Mouse (Mus musculus) intestine, embryonic 16.5 days (tissue): ENCODE data around the gene Mybpc2. TPM values are rescaled to one million over a fixed set of nuclear protein-coding genes. Genes with fewer than 3 reads are reported as not detected.

Source experiments
- ATAC-seq: fragments of 200-750 bp; cut with Nextera tagmentation; 2 replicates; pipeline ENCODE4 v1.8.0; 2017; ENCODE audit warnings: moderate TSS enrichment, moderate library complexity
- H3K27ac ChIP-seq: fragments of 300-500 bp; sonication (generic); 2 replicates; pipeline ENCODE4 v1.5.1; 2014; ENCODE audit warnings: mild to moderate bottlenecking, low read length
- H3K27me3 ChIP-seq: fragments of 300-500 bp; sonication (generic); replicated peaks from 2 replicates; pipeline ENCODE4 v1.6.1; 2014; ENCODE audit warnings: low read length, control low read depth, mixed read lengths; ENCODE audit not compliant: control insufficient read depth, insufficient read depth
- H3K36me3 ChIP-seq: fragments of 300-500 bp; sonication (generic); 2 replicates; pipeline ENCODE4 v1.6.1; 2014; ENCODE audit warnings: low read length, control low read depth; ENCODE audit not compliant: control insufficient read depth, insufficient read depth
- H3K4me1 ChIP-seq: fragments of 300-500 bp; sonication (generic); 2 replicates; pipeline ENCODE4 v1.6.1; 2014; ENCODE audit warnings: low read length, control low read depth, mixed read lengths; ENCODE audit not compliant: control insufficient read depth, insufficient read depth
- H3K4me2 ChIP-seq: fragments of 300-500 bp; sonication (generic); 2 replicates; pipeline ENCODE4 v1.6.1; 2014; ENCODE audit warnings: low read depth, low read length, control low read depth
- H3K4me3 ChIP-seq: fragments of 300-500 bp; sonication (generic); 2 replicates; pipeline ENCODE4 v1.5.1; 2014; ENCODE audit warnings: mild to moderate bottlenecking, low read length
- H3K9ac ChIP-seq: fragments of 300-500 bp; sonication (generic); 2 replicates; pipeline ENCODE4 v1.6.1; 2014; ENCODE audit warnings: low read depth, low read length
- H3K9me3 ChIP-seq: fragments of 300-500 bp; sonication (generic); 2 replicates; pipeline ENCODE4 v1.6.1; 2016; ENCODE audit warnings: low read length, control low read depth; ENCODE audit not compliant: control insufficient read depth
- WGBS: fragments of 180-500 bp; shearing (Covaris S2); extraction: QIAGEN DNeasy Blood & Tissue Kit; methylation state at CpG from one replicate; pipeline ENCODE4 v1.1.7; 2014; 5-methylcytosine and 5-hydroxymethylcytosine counted together
- polyA plus RNA-seq: library from polyadenylated mRNA; unstranded; fragments of >200 nt; fragmentation: Nextera tagmentation; extraction: Ambion mirVana; gene quantifications from 2 replicates; pipeline ENCODE4 v1.2.1, GENCODE M21; 2015

Gene Mybpc2
- polyA plus RNA-seq, 1 experiment from 2014 or later, result 0.45 TPM

DNA sequence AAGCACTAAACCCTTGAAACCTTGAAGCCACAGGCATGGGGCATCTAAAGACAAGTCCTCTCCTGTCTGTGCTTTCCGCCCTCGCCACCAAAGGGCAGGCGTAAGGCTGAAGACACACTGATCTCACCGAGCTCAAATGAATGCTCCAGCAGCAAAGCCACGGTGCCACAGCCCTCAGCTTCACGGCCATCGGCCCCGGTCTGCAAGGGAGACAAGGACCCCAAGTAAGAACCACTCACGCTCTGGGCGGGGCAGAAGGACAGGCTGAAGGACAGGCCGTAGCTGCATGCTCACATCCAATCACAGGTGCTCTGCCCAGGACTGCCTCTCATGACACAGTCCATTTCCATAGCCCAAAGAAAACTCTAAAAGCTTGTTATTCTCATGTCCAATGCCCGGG, 29.8 kb downstream of the Mybpc2 start:
- Histone ChIP-seq H3K4me1 (peaks cover 9% of the 10 kb centered on the region), H3K9me3 (no peaks in the 10 kb centered on the region), H3K4me3 (no peak overlapping the region), H3K27ac (no peak overlapping the region), H3K9ac (no peak overlapping the region), H3K4me2 (no peak overlapping the region), H3K27me3 (no peaks in the 10 kb centered on the region), H3K36me3 (peaks cover 12% of the 10 kb centered on the region)
- WGBS, result 91% methylated on average over 12 of the region's 12 CpGs
- no peak for ATAC-seq

DNA sequence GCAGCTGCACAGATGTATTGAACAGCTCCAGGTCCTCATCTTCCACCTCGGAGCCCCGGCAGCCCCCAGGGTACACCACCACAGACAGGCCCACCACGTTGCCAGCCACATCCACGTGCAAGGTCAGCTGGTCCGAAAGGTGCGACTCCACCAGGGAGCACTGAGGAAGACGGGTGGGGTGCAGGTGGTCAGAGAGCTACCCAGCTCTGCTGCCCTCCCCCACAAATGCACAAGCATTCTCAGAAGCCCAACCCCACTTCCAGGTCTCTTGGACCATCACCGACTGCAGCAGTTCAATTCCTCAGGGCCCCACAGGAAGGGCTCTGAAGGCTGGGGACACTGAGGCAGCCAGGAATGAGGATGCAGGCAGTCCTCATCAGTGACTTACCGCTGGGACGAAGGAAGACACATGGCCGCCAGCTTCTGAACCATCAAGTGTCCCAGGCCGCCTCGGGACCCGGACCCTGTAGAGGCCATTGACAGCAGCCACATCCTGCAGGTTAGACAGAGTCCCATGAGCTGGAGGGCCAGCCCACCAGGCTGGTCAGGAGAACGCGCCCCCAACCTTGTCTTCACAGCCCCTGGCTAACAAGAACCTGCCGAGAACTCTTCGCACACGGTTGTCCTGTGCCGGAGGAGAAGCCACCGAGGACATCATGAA, 32.2 kb downstream of the Mybpc2 start:
- Histone ChIP-seq H3K36me3 (peaks cover 12% of the 10 kb centered on the region), H3K9me3 (no peaks in the 10 kb centered on the region)

DNA sequence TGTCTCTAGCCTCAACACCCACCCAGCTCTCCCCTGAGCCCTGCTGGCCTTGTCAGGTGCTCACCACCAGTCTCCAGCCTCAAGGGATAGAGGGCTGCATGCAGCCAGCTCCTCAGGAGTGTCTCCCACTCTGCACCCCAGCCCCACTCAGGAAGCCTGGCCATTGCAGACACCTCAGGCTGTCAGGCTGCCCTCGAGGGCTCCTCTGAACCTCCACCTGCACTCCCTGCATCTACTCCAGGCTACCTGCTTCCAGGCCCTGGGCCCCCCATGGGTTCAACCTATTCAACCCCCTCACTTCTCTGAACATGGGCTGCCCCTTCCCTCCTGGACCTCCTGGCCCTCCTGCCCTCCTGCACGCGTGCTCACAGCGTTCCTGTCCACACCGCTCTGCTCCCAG, 33.1 kb downstream of the Mybpc2 start:
- 95% methylated on average over 5 of the region's 5 CpGs for WGBS
- Histone ChIP-seq H3K4me3 (no peak overlapping the region), H3K36me3 (peaks cover 12% of the 10 kb centered on the region), H3K4me1 (peaks cover 9% of the 10 kb centered on the region), H3K27me3 (no peaks in the 10 kb centered on the region), H3K4me2 (no peak overlapping the region), H3K9ac (no peak overlapping the region), H3K27ac (no peak overlapping the region), H3K9me3 (no peaks in the 10 kb centered on the region)
- ATAC-seq, result no peak

More for the DNA sequence above, 32.2 kb downstream of the Mybpc2 start:
- no peak overlapping the region for H3K9ac ChIP-seq
- H3K4me3 ChIP-seq, result no peak overlapping the region
- H3K4me2 ChIP-seq, result no peak overlapping the region
- no peaks in the 10 kb centered on the region for H3K27me3 ChIP-seq
- peaks cover 9% of the 10 kb centered on the region for H3K4me1 ChIP-seq
- 92% methylated on average over 21 of the region's 21 CpGs for WGBS
- H3K27ac ChIP-seq, result no peak overlapping the region
- ATAC-seq, result no peak

DNA sequence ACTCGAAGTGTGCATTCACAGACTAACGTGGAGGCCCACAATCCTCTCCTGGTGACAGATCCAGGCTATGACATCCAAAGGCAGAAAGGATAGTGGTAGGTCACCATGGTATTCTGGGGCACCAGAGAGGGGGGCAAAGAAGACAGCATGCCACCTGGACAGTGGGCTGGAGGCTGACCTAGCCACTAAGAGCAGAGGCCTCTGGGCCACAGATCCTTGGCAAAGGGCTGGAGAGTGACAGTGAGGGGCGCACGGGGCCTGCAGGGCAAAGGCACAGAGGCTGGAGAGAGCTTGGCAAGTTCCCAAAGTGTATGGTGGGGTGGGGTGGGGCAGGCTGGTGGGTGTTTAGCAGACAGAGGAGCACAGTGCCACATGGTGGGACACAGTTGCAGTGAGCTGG, 34.2 kb downstream of the Mybpc2 start:
- H3K27ac ChIP-seq, result no peak overlapping the region
- no peak overlapping the region for H3K4me3 ChIP-seq

DNA sequence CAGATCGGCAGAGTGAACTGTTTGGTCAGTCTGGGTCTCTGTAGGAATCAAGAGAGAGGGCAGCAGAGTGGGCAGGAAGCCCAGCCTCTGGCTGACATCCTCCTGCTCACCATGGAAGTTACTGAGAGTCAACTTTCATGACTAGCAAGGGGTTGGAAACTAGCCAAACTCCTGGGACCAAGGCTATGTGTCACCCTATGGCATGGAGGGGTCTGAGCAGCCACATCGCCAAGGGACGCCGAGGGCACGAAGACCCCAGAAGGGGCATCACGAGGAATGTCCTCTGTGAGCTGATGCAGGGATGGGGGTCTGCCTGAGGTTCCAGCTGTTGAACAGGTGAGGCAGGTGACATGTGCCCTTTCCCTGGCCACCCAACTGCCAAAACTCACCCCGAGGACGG, 35.9 kb downstream of the Mybpc2 start:
- no peak for ATAC-seq
- 90% methylated on average over 8 of the region's 8 CpGs for WGBS

More for the DNA sequence above, 34.2 kb downstream of the Mybpc2 start:
- no peak for ATAC-seq
- H3K4me2 ChIP-seq, result no peak overlapping the region
- 92% methylated on average over 4 of the region's 4 CpGs for WGBS
- H3K9me3 ChIP-seq, result no peaks in the 10 kb centered on the region
- H3K27me3 ChIP-seq, result no peaks in the 10 kb centered on the region
- H3K9ac ChIP-seq, result no peak overlapping the region
- H3K36me3 ChIP-seq, result peaks cover 12% of the 10 kb centered on the region
- H3K4me1 ChIP-seq, result peaks cover 4% of the 10 kb centered on the region; the same call in 1 of the 2 replicates

DNA sequence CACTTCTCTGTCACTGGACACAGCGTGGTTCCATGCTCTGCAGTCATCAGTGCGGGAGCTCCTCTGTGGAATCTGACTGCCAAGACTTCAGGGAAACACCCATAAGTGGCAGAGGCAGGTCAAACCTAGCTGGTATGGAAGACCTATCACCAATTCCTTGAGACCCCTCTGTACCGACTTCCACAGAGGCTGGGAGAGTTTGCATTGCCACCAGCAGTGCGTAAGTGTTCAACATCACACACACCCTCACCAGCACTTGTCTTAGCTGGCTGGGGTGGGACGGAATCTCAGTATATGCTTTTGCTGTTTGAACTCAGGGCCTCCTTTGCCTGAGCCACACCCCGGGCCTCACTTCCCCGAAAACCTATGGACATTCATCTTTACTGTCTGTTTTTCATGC, 36.5 kb downstream of the Mybpc2 start:
- Histone ChIP-seq H3K27ac (no peak overlapping the region), H3K27me3 (no peaks in the 10 kb centered on the region), H3K4me1 (no peaks in the 10 kb centered on the region), H3K4me3 (no peak overlapping the region), H3K36me3 (peaks cover 12% of the 10 kb centered on the region), H3K9ac (no peak overlapping the region), H3K9me3 (no peaks in the 10 kb centered on the region), H3K4me2 (no peak overlapping the region)
- ATAC-seq, result no peak
- 84% methylated on average over 7 of the region's 7 CpGs for WGBS

More for the DNA sequence above, 35.9 kb downstream of the Mybpc2 start:
- Histone ChIP-seq H3K4me1 (no peaks in the 10 kb centered on the region), H3K27ac (no peak overlapping the region), H3K9ac (no peak overlapping the region), H3K4me3 (no peak overlapping the region), H3K9me3 (no peaks in the 10 kb centered on the region), H3K4me2 (no peak overlapping the region), H3K36me3 (peaks cover 12% of the 10 kb centered on the region), H3K27me3 (no peaks in the 10 kb centered on the region)

DNA sequence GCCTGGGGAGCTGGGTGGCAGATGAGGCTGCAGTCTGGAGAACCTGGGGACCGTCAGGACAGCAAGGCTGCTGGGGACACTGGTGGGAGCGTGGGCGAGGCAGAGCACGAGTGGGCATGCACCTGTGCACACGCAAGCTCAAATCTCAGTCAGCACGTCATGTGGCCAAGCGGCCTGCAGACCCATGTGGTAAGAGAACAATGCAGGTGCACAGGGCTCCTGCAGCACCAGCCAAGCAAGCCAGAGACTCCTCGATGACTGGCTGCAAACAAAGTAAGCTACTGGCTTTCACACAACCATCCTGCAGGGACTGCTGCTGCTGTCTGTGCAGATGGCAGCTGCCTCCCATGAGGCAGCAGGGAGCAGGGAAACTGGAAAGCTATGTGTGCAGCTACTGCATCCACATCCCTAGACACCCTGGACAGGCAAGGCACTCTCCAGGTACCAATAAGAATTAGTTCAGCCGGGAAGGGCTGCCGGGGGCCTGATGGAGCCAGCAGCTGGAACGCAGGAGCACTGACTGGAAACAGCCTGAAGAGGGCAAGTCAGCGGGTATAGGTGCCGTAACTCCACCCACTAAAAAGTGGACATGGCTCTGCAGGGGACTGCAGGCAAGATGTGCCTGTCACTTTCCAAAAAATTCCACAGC, 37.4 kb downstream of the Mybpc2 start:
- ATAC-seq, result no peak
- WGBS, result 66% methylated on average over 13 of the region's 13 CpGs
- no peak overlapping the region for H3K27ac ChIP-seq
- H3K4me3 ChIP-seq, result no peak overlapping the region
- H3K27me3 ChIP-seq, result no peaks in the 10 kb centered on the region; the same call in 1 of the 2 replicates
- H3K9ac ChIP-seq, result no peak overlapping the region
- H3K9me3 ChIP-seq, result no peaks in the 10 kb centered on the region
- H3K4me2 ChIP-seq, result no peak overlapping the region
- H3K4me1 ChIP-seq, result no peaks in the 10 kb centered on the region
- H3K36me3 ChIP-seq, result peaks cover 4% of the 10 kb centered on the region

DNA sequence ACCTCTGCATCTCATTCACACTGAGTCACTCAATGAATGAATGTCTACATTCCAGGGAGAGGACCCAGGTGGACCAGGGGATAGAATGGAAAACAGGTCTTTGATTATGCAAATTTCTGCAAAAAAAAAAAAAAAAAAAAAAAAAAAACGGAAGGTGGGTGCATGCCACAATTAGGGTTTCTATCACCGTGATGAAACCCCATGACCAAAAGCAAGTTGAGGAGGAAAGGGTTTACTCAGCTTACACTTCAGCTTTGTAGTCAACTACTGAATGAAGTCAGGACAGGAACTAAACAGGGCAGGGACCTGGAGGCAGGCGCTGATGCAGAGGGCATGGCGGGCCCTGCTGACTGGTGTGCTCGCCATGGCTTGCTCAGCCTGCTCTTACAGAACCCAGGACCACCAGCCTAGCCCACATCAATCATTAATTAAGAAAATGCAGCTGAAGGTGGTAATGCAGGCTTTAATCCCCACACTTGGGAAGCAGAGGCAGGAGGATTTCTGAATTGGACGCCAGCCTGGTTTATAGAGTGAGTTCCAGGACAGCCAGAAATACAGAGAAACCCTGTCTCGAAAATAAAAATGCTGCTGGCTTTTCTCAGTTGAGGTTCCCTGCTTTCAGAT, 38.8 kb downstream of the Mybpc2 start:
- 66% methylated on average over 7 of the region's 7 CpGs for WGBS
- H3K27ac ChIP-seq, result no peak overlapping the region
- ATAC-seq, result no peak

DNA sequence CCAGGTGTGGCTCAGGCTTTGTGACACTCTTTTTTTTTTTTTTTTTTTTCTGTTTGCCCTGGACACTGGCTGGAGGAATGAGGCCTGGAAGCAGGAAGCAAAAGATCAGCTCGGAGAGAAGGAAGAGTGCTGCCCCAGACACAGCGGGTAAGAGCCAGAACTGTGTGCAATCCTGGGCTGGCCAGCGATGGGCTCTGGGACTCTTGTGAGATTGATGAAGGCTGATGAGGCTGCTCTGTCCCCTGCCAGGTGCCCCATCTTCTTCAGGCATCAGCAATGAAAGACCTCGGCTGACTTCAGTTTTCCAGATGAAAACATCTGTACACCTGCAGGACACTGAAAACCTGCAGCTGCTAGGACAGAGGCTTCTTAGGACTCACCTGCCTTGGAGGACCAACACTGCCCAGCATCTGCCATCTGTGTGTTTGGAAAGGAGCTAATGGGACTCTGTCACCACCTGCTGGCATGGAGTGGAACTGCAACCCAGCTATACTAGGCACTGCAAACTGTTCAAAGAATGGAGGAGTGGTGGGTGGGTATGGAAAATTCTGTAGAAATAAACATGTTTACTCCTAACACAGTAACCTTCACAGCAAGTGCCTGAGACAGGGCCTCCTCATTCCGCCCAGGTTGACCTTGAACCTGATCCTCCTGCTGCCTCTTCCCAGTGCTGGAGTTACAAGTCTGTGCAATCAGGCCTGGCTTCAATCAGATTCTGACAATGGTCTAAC, 39.5 kb downstream of the Mybpc2 start:
- no peaks in the 10 kb centered on the region; the same call in 1 of the 2 replicates for H3K27me3 ChIP-seq
- peak; percentile 72 for ATAC-seq
- H3K27ac ChIP-seq, result no peak overlapping the region
- no peaks in the 10 kb centered on the region for H3K9me3 ChIP-seq
- H3K4me2 ChIP-seq, result no peak overlapping the region
- H3K36me3 ChIP-seq, result no peaks in the 10 kb centered on the region; the same call in 1 of the 2 replicates
- 32% methylated on average over 5 of the region's 5 CpGs for WGBS
- H3K4me3 ChIP-seq, result no peak overlapping the region
- H3K4me1 ChIP-seq, result no peaks in the 10 kb centered on the region
- H3K9ac ChIP-seq, result no peak overlapping the region

More for the DNA sequence above, 38.8 kb downstream of the Mybpc2 start:
- Histone ChIP-seq H3K36me3 (no peaks in the 10 kb centered on the region; the same call in 1 of the 2 replicates), H3K27me3 (no peaks in the 10 kb centered on the region; the same call in 1 of the 2 replicates), H3K4me1 (no peaks in the 10 kb centered on the region), H3K9ac (no peak overlapping the region), H3K9me3 (no peaks in the 10 kb centered on the region), H3K4me2 (no peak overlapping the region), H3K4me3 (no peak overlapping the region)
